Mouse (Mus musculus) limb, embryonic 15.5 days (tissue): Measurements from ENCODE around the gene Nepro. TPM values are rescaled to one million over a fixed set of nuclear protein-coding genes. Genes with fewer than 3 reads are reported as not detected.

Source experiments
- ATAC-seq: fragments of 200-750 bp; cut with Nextera tagmentation; 2 replicates; pipeline ENCODE4 v1.8.0; 2017; ENCODE audit warnings: low read depth, moderate TSS enrichment; ENCODE audit not compliant: insufficient number of reproducible peaks, low FRiP score, low TSS enrichment
- H3K27ac ChIP-seq: fragments of 300-500 bp; sonication (generic); 2 replicates; pipeline ENCODE4 v1.5.1; 2015; ENCODE audit warnings: moderate library complexity, mild to moderate bottlenecking, inconsistent platforms
- H3K27me3 ChIP-seq: fragments of 300-500 bp; sonication (generic); 2 replicates; pipeline ENCODE4 v1.6.1; 2015; ENCODE audit warnings: inconsistent platforms
- H3K36me3 ChIP-seq: fragments of 300-500 bp; sonication (generic); 2 replicates; pipeline ENCODE4 v1.6.1; 2015; ENCODE audit warnings: inconsistent platforms
- H3K4me1 ChIP-seq: fragments of 300-500 bp; sonication (generic); 2 replicates; pipeline ENCODE4 v1.6.1; 2015; ENCODE audit warnings: inconsistent platforms
- H3K4me2 ChIP-seq: fragments of 300-500 bp; sonication (generic); 2 replicates; pipeline ENCODE4 v1.6.1; 2015; ENCODE audit warnings: mild to moderate bottlenecking, inconsistent platforms
- H3K4me3 ChIP-seq: fragments of 300-500 bp; sonication (generic); 2 replicates; pipeline ENCODE4 v1.5.1; 2015; ENCODE audit warnings: mild to moderate bottlenecking, inconsistent platforms
- H3K9ac ChIP-seq: fragments of 300-500 bp; sonication (generic); 2 replicates; pipeline ENCODE4 v1.6.1; 2015; ENCODE audit warnings: inconsistent platforms
- H3K9me3 ChIP-seq: fragments of 300-500 bp; sonication (generic); 2 replicates; pipeline ENCODE4 v1.6.1; 2016; ENCODE audit warnings: inconsistent platforms
- WGBS: fragments of 180-500 bp; shearing (Covaris S2); methylation state at CpG from one replicate; pipeline ENCODE4 v1.1.7; 2015; 5-methylcytosine and 5-hydroxymethylcytosine counted together
- polyA plus RNA-seq: library from polyadenylated mRNA; unstranded; fragments of >200 nt; fragmentation: Nextera tagmentation; extraction: Ambion mirVana; gene quantifications from 2 replicates; pipeline ENCODE4 v1.2.1, GENCODE M21; 2015

Gene Nepro
- polyA plus RNA-seq, 1 experiment from 2014 or later: 7.4 TPM

DNA sequence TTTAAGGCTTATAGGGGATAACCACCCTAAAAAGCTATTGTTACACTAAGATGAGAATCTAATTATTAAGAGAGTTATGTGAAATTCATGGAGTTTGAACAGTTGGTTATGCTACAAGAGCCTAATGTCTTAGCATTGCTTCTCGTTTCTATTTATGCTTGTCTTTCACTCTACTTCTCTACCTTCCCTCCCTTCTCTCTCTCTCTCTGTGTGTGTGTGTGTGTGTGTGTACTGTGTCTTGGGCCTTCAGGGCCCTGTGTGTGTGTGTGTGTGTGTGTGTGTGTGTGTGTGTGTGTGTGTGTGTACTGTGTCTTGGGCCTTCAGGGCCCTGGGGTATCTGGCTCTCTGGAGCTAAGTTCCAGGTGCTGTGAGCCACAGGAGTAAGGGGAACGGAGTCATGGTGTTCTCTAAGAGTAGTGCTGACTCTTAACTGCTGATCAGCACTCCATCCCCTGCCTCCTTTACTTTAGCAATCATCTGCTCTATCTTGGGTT lies 6.9 kb upstream of the Nepro start:
- 78% methylated on average over 2 of the region's 2 CpGs for WGBS
- ATAC-seq: no peak
- Histone ChIP-seq H3K9ac (no peak overlapping the region), H3K4me1 (no peaks in the 10 kb centered on the region; the same call in 1 of the 2 replicates), H3K27ac (peak overlapping the region; percentile 84; the same call in 1 of the 2 replicates), H3K27me3 (no peaks in the 10 kb centered on the region), H3K4me3 (no peak overlapping the region), H3K9me3 (no peaks in the 10 kb centered on the region), H3K4me2 (no peak overlapping the region), H3K36me3 (peaks cover 6% of the 10 kb centered on the region; the same call in 1 of the 2 replicates)

GRCm38 (mm10) chr16:44717838-44718237 lies 6.3 kb upstream of the Nepro start:
- no peak overlapping the region for H3K4me3 ChIP-seq
- 83% methylated on average over 2 of the region's 2 CpGs for WGBS
- no peak for ATAC-seq

GRCm38 (mm10) chr16:44719349-44719748 lies 4.8 kb upstream of the Nepro start:
- H3K4me1 ChIP-seq: peaks cover 7% of the 10 kb centered on the region
- WGBS: 67% methylated on average over 7 of the region's 7 CpGs
- peaks cover 6% of the 10 kb centered on the region; the same call in 1 of the 2 replicates for H3K36me3 ChIP-seq
- no peak for ATAC-seq
- no peaks in the 10 kb centered on the region for H3K9me3 ChIP-seq
- no peak overlapping the region for H3K27ac ChIP-seq
- no peak overlapping the region for H3K9ac ChIP-seq
- H3K4me2 ChIP-seq: no peak overlapping the region
- H3K4me3 ChIP-seq: no peak overlapping the region
- no peaks in the 10 kb centered on the region for H3K27me3 ChIP-seq

More at GRCm38 (mm10) chr16:44717838-44718237, 6.3 kb upstream of the Nepro start:
- no peaks in the 10 kb centered on the region for H3K27me3 ChIP-seq
- no peaks in the 10 kb centered on the region for H3K9me3 ChIP-seq
- no peak overlapping the region for H3K4me2 ChIP-seq
- H3K27ac ChIP-seq: no peak overlapping the region
- H3K9ac ChIP-seq: no peak overlapping the region
- H3K36me3 ChIP-seq: peaks cover 6% of the 10 kb centered on the region; the same call in 1 of the 2 replicates
- H3K4me1 ChIP-seq: peaks cover 3% of the 10 kb centered on the region

GRCm38 (mm10) chr16:44720518-44720917 lies 3.6 kb upstream of the Nepro start:
- Histone ChIP-seq H3K4me2 (no peak overlapping the region), H3K27me3 (no peaks in the 10 kb centered on the region), H3K9me3 (no peaks in the 10 kb centered on the region), H3K4me3 (no peak overlapping the region), H3K4me1 (peaks cover 11% of the 10 kb centered on the region), H3K9ac (no peak overlapping the region), H3K27ac (no peak overlapping the region), H3K36me3 (peaks cover 6% of the 10 kb centered on the region; the same call in 1 of the 2 replicates)
- WGBS: 75% methylated on average over 3 of the region's 3 CpGs
- no peak for ATAC-seq

DNA sequence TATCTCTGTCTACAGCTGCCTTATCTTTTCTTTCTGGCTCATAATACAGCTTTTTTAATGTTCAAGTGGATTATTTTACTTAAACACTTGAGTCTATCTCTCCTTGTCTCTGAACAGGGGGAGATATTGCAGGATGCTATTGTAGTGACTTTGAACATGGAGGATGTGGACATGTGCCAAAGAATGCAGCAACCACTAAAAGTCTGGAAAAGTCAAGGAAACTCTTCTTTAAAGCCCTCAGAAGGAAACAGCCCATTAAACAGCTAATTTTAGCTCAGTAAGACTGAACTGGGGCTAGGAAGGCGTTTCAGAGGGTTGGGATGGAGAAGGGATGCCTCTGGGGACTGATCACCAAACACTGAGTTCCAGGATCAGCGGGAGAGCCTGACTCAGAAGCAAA lies 1.4 kb upstream of the Nepro start:
- Histone ChIP-seq H3K4me1 (peaks cover 13% of the 10 kb centered on the region), H3K36me3 (peaks cover 6% of the 10 kb centered on the region; the same call in 1 of the 2 replicates), H3K27ac (0 out of 2 replicates have a peak overlapping the region, but pooled peaks have one; percentile 22), H3K27me3 (no peaks in the 10 kb centered on the region), H3K9me3 (no peaks in the 10 kb centered on the region), H3K4me3 (no peak overlapping the region), H3K4me2 (no peak overlapping the region), H3K9ac (no peak overlapping the region)
- ATAC-seq: no peak
- 58% methylated on average over 2 of the region's 2 CpGs for WGBS

DNA sequence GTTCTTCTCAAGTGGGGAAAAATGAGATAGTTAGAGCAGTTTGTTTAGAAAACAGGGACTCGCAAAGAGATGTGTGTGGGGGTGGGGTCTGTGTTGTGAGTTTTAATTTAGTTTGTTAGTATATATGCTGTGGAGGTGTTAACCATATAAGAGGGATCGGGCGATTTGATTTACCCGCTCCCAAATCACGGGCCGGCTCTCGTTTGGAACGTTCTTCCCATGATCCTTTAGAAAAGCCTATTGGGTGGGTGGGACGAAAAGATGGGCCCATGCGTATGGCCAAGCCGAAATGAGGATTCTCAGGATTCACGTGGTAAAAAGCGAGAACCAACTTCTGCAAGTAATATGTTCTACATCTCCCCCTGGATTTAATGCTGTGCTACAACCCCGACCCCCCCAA lies 746 bp downstream of the Nepro start:
- no peaks in the 10 kb centered on the region for H3K27me3 ChIP-seq
- H3K9ac ChIP-seq: peak overlapping the region; percentile 79
- no peaks in the 10 kb centered on the region for H3K9me3 ChIP-seq
- peak overlapping the region; percentile 94 for H3K27ac ChIP-seq
- 0% methylated on average over 14 of the region's 14 CpGs for WGBS
- H3K4me3 ChIP-seq: peak overlapping the region; percentile 85
- no peak for ATAC-seq
- H3K36me3 ChIP-seq: peaks cover 13% of the 10 kb centered on the region
- H3K4me1 ChIP-seq: peaks cover 13% of the 10 kb centered on the region
- H3K4me2 ChIP-seq: peak overlapping the region; percentile 63

- Histone ChIP-seq H3K9ac (peak overlapping the region; percentile 79), H3K36me3 (peaks cover 16% of the 10 kb centered on the region), H3K27ac (peak overlapping the region; percentile 94), H3K9me3 (no peaks in the 10 kb centered on the region), H3K4me2 (peak overlapping the region; percentile 63), H3K27me3 (no peaks in the 10 kb centered on the region), H3K4me3 (peak overlapping the region; percentile 85), H3K4me1 (peaks cover 13% of the 10 kb centered on the region)
- 41% methylated on average over 14 of the region's 14 CpGs for WGBS
- no peak for ATAC-seq
Measured at GRCm38 (mm10) chr16:44725286-44726223, 1.5 kb downstream of the Nepro start.

DNA sequence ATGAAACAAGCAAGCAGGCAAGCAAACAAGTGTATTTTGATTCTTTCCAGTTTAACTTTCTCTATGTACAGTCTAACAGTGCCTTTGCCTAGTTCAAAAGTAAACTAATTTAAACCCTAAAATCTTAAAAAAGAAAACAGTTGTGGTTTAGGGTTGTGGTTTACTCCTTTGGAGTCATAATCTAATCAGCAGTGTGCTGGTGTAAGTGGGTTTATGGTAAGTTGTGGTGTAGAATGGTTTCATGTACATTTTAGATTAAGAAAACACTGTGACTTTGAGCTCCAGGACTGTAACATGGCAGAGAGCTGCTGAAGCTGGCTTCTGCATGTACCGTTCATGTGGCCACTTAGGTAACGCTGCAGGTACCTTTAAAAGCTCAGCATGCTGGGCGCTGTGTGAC lies 3.4 kb downstream of the Nepro start:
- no peak overlapping the region for H3K9ac ChIP-seq
- peaks cover 35% of the 10 kb centered on the region for H3K36me3 ChIP-seq
- no peaks in the 10 kb centered on the region for H3K9me3 ChIP-seq
- no peak for ATAC-seq
- H3K4me1 ChIP-seq: peaks cover 13% of the 10 kb centered on the region
- H3K27ac ChIP-seq: no peak overlapping the region
- no peaks in the 10 kb centered on the region for H3K27me3 ChIP-seq
- H3K4me3 ChIP-seq: no peak overlapping the region
- 95% methylated on average over 3 of the region's 3 CpGs for WGBS
- H3K4me2 ChIP-seq: no peak overlapping the region

DNA sequence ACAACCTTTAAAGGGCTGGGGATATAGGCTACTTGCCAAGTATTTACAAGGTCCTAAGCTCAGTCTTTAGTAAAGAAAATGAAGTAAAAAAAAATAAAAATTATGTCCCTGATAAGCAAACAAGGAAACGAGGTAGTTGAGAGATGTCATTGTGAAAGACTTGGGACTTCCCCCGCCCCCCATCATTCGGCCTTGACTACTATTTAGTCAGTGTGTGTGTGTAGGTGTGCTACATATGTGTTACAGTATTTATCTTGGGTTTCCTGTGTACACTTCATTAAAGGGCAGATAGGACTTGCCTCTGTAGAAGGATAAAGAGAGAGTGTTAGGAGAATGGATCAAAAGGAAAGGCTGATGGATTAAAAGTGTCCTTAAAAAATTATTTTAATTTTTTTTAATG lies 10.0 kb downstream of the Nepro start:
- Histone ChIP-seq H3K4me3 (no peak overlapping the region), H3K27me3 (no peaks in the 10 kb centered on the region), H3K27ac (no peak overlapping the region), H3K4me1 (no peaks in the 10 kb centered on the region), H3K9ac (no peak overlapping the region), H3K36me3 (peaks cover 94% of the 10 kb centered on the region), H3K9me3 (no peaks in the 10 kb centered on the region), H3K4me2 (no peak overlapping the region)
- ATAC-seq: no peak
- 79% methylated on average over 3 of the region's 3 CpGs for WGBS

DNA sequence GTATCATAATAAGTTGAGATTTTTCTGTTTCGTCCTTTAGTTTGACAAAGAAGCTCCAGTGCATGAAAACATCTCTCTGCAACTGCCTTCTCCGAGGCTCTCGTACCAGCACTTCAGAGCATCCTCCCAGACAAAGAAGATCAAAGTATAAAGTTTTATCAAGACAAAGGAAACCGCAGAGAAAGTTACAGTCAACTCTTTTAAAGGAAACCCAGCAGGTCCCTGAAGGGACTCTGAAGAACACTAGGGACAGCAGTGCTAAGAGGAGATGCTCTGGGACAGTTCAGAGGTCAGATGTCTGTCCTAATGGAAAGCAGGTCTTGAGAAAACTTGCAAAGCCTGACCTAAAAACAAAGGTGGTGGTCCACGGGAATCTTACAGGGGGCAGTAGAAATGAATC lies 11.6 kb downstream of the Nepro start:
- Histone ChIP-seq H3K27ac (no peak overlapping the region), H3K4me2 (no peak overlapping the region), H3K4me3 (no peak overlapping the region), H3K9me3 (no peaks in the 10 kb centered on the region), H3K9ac (no peak overlapping the region), H3K4me1 (no peaks in the 10 kb centered on the region), H3K27me3 (no peaks in the 10 kb centered on the region), H3K36me3 (peaks cover 89% of the 10 kb centered on the region)
- ATAC-seq: no peak
- WGBS: 82% methylated on average over 5 of the region's 5 CpGs

DNA sequence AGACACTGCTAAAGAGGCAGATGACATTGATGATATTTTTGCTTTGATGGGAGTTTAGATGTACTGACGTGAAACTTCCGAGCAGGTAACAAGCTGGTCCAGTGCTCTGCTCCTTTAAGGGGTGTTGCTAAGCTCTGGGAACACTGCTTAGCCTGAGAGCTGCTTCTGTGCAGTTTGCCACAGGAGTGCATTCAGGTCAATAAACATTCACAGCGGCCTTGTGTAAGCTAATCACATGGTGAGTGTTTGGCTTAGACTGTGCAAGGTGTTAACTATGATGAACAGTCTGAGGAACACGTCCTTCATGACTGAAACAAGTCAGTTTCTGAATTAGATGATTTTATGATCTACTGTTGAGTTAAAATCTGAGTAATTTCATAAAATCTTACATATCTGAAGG lies 12.0 kb downstream of the Nepro start:
- Histone ChIP-seq H3K27ac (no peak overlapping the region), H3K4me2 (no peak overlapping the region), H3K27me3 (no peaks in the 10 kb centered on the region), H3K4me3 (no peak overlapping the region), H3K4me1 (no peaks in the 10 kb centered on the region), H3K36me3 (peaks cover 88% of the 10 kb centered on the region), H3K9me3 (no peaks in the 10 kb centered on the region), H3K9ac (no peak overlapping the region)
- ATAC-seq: no peak
- 78% methylated on average over 4 of the region's 4 CpGs for WGBS

GRCm38 (mm10) chr16:44742753-44743152 lies 18.7 kb downstream of the Nepro start:
- WGBS: 91% methylated on average over 1 of the region's 1 CpGs

More at GRCm38 (mm10) chr16:44742753-44743152, 18.7 kb downstream of the Nepro start:
- no peaks in the 10 kb centered on the region for H3K9me3 ChIP-seq
- no peak overlapping the region for H3K4me3 ChIP-seq
- H3K36me3 ChIP-seq: peaks cover 36% of the 10 kb centered on the region
- no peak overlapping the region for H3K27ac ChIP-seq
- H3K4me1 ChIP-seq: peaks cover 8% of the 10 kb centered on the region
- no peak overlapping the region for H3K4me2 ChIP-seq
- no peak overlapping the region for H3K9ac ChIP-seq
- no peaks in the 10 kb centered on the region for H3K27me3 ChIP-seq
- ATAC-seq: no peak
